Mouse (Mus musculus) urinary bladder, postnatal 36 days (tissue): Measurements from ENCODE around the gene Cgrrf1.
A peak's percentile ranks its signal among the peaks of the same experiment; 100 is the strongest.
"Not testable (repeated sequence)": the region's sequence is repeated elsewhere in the genome, so short reads cannot be mapped to it uniquely, and the experiment has no call there.

Experiments used
- DNase-seq, 2 experiments: peaks; one replicate each; pipeline ENCODE4 v3.0.0; 2022; ENCODE audit warnings: low spot score in 2 of 2, mixed read lengths in 1 of 2

Gene Cgrrf1

GRCm38 (mm10) chr14:46831837-46832333, at the start of gene Cgrrf1:
TSS of gene Cgrrf1 (plus strand) at chr14:46832125.
- peak; percentile 92 to 97 for DNase-seq

- DNase-seq, result no peak
Measured at GRCm38 (mm10) chr14:46782187-46782828, 49.6 kb upstream of the Cgrrf1 start.

- no peak for DNase-seq
Measured at GRCm38 (mm10) chr14:46783327-46783926, 48.5 kb upstream of the Cgrrf1 start.

GRCm38 (mm10) chr14:46785247-46785646, 46.7 kb upstream of the Cgrrf1 start:
- DNase-seq, result no peak

GRCm38 (mm10) chr14:46787454-46787786, 44.5 kb upstream of the Cgrrf1 start:
- peak in 1 of 2 experiments; percentile 8 for DNase-seq

GRCm38 (mm10) chr14:46787787-46788504, 44.0 kb upstream of the Cgrrf1 start, which contains the start of gene Cnih1:
TSS of gene Cnih1 (minus strand) at chr14:46788411.
- DNase-seq, result peak; percentile 89 to 90

GRCm38 (mm10) chr14:46788505-46788901, 43.4 kb upstream of the Cgrrf1 start:
- no peak for DNase-seq

- no peak for DNase-seq
Measured at GRCm38 (mm10) chr14:46790303-46790702, 41.6 kb upstream of the Cgrrf1 start.

GRCm38 (mm10) chr14:46790723-46791122, 41.2 kb upstream of the Cgrrf1 start:
- DNase-seq, result no peak

GRCm38 (mm10) chr14:46794157-46794556, 37.8 kb upstream of the Cgrrf1 start:
- DNase-seq, result peak; percentile 8 to 16

GRCm38 (mm10) chr14:46800684-46801345, 31.1 kb upstream of the Cgrrf1 start:
- DNase-seq, result no peak

- no peak for DNase-seq
Measured at GRCm38 (mm10) chr14:46803259-46803658, 28.7 kb upstream of the Cgrrf1 start.

GRCm38 (mm10) chr14:46803791-46804190, 28.1 kb upstream of the Cgrrf1 start:
- no peak for DNase-seq

GRCm38 (mm10) chr14:46806186-46806585, 25.7 kb upstream of the Cgrrf1 start:
- no peak for DNase-seq

GRCm38 (mm10) chr14:46807927-46808326, 24.0 kb upstream of the Cgrrf1 start:
- DNase-seq, result no peak

- DNase-seq, result no peak
Measured at GRCm38 (mm10) chr14:46815640-46816039, 16.3 kb upstream of the Cgrrf1 start.

- no peak for DNase-seq
Measured at GRCm38 (mm10) chr14:46816916-46817622, 14.9 kb upstream of the Cgrrf1 start.

GRCm38 (mm10) chr14:46818743-46819142, 13.2 kb upstream of the Cgrrf1 start:
- no peak for DNase-seq

- DNase-seq, result not testable (repeated sequence)
Measured at GRCm38 (mm10) chr14:46819961-46820360, 12.0 kb upstream of the Cgrrf1 start.

GRCm38 (mm10) chr14:46821271-46821872, 10.6 kb upstream of the Cgrrf1 start:
- DNase-seq, result peak in 1 of 2 experiments; percentile 9
